Mouse (Mus musculus): Measurements from ENCODE around the gene Snx12. TPM values are rescaled to one million over a fixed set of nuclear protein-coding genes. Genes with fewer than 3 reads are reported as not detected.

The Snx12 gene
- polyA plus RNA-seq, 1 experiment = 46.3 TPM

GRCm38 (mm10) chrX:101263892-101264291 is 41.5 kb upstream of the Snx12 start, which contains the start of gene Gm614:
Gm614 (minus strand) TSS chrX:101263992.
- Histone ChIP-seq H3K4me3 (no peak within 1 kb of the TSS), H3K79me2 (ENCODE audit: control insufficient read depth, insufficient read depth) (no peaks in the 10 kb centered on the region), H3K4me2 (ENCODE audit: low read depth) (no peak within 1 kb of the TSS), H3K27me3 (ENCODE audit: control insufficient read depth, insufficient read depth, insufficient read length) (no peaks in the 10 kb centered on the region), H3K36me3 (ENCODE audit: control insufficient read depth, insufficient read depth) (no peaks in the 10 kb centered on the region), H3ac (ENCODE audit: control insufficient read depth, insufficient read length) (no peak within 1 kb of the TSS)
- TF ChIP-seq CEBPB (IDR thresholded peaks at IDR 0.05; ENCODE audit: insufficient read depth, poor library complexity, severe bottlenecking) (no peak), E2F4 (IDR thresholded peaks at IDR 0.05; ENCODE audit: insufficient read depth) (no peak), POLR2A (IDR thresholded peaks at IDR 0.05; ENCODE audit: insufficient read length, low read depth) (no peak), MYOG (IDR thresholded peaks at IDR 0.05; ENCODE audit: control insufficient read depth in 1 of 3, insufficient read depth in 1 of 3, insufficient read length in 2 of 3, low read depth in 2 of 3) (no peak), MYOD1 (IDR thresholded peaks at IDR 0.05; ENCODE audit: control insufficient read depth in 1 of 3, insufficient read length in 2 of 3, low read depth in 2 of 3) (no peak), TCF12 (IDR thresholded peaks at IDR 0.05; ENCODE audit: insufficient read depth, poor library complexity, severe bottlenecking) (no peak), REST (IDR thresholded peaks at IDR 0.05; ENCODE audit: insufficient read depth, insufficient read length) (no peak), USF1 (IDR thresholded peaks at IDR 0.05; ENCODE audit: low read depth) (no peak), MAX (IDR thresholded peaks at IDR 0.05; ENCODE audit: low read depth) (no peak), POLR2AphosphoS2 (IDR thresholded peaks at IDR 0.05; ENCODE audit: insufficient read length, low read depth) (no peak), SRF (IDR thresholded peaks at IDR 0.05; ENCODE audit: control insufficient read depth, insufficient read length, low read depth) (no peak), TCF3 (IDR thresholded peaks at IDR 0.05; ENCODE audit: insufficient read length, low read depth) (no peak)

GRCm38 (mm10) chrX:101260441-101261325 is 38.3 kb upstream of the Snx12 start:
- no peak overlapping the region for H3K4me3 ChIP-seq
- H3K79me2 ChIP-seq (ENCODE audit: control insufficient read depth, insufficient read depth) = no peaks in the 10 kb centered on the region
- no peak overlapping the region for H3ac ChIP-seq (ENCODE audit: control insufficient read depth, insufficient read length)
- H3K36me3 ChIP-seq (ENCODE audit: control insufficient read depth, insufficient read depth) = no peaks in the 10 kb centered on the region
- H3K27me3 ChIP-seq (ENCODE audit: control insufficient read depth, insufficient read depth, insufficient read length) = no peaks in the 10 kb centered on the region
- H3K4me2 ChIP-seq (ENCODE audit: low read depth) = peak overlapping the region; percentile 3
- TF ChIP-seq MYOD1 (IDR thresholded peaks at IDR 0.05; ENCODE audit: control insufficient read depth in 1 of 3, insufficient read length in 2 of 3, low read depth in 2 of 3) (peak; percentile 69 to 94 (median 92)), E2F4 (IDR thresholded peaks at IDR 0.05; ENCODE audit: insufficient read depth) (no peak), MYOG (IDR thresholded peaks at IDR 0.05; ENCODE audit: control insufficient read depth in 1 of 3, insufficient read depth in 1 of 3, insufficient read length in 2 of 3, low read depth in 2 of 3) (peak in 2 of 3 experiments; percentile 27 to 70)

GRCm38 (mm10) chrX:101256603-101257002 is 34.2 kb upstream of the Snx12 start:
- Histone ChIP-seq H3K36me3 (ENCODE audit: control insufficient read depth, insufficient read depth) (no peaks in the 10 kb centered on the region), H3K4me3 (no peak overlapping the region), H3ac (ENCODE audit: control insufficient read depth, insufficient read length) (no peak overlapping the region), H3K79me2 (ENCODE audit: control insufficient read depth, insufficient read depth) (no peaks in the 10 kb centered on the region), H3K4me2 (ENCODE audit: low read depth) (no peak overlapping the region), H3K27me3 (ENCODE audit: control insufficient read depth, insufficient read depth, insufficient read length) (no peaks in the 10 kb centered on the region)
- TF ChIP-seq TCF12 (IDR thresholded peaks at IDR 0.05; ENCODE audit: insufficient read depth, poor library complexity, severe bottlenecking) (no peak), E2F4 (IDR thresholded peaks at IDR 0.05; ENCODE audit: insufficient read depth) (no peak), USF1 (IDR thresholded peaks at IDR 0.05; ENCODE audit: low read depth) (no peak), MYOG (IDR thresholded peaks at IDR 0.05; ENCODE audit: control insufficient read depth in 1 of 3, insufficient read depth in 1 of 3, insufficient read length in 2 of 3, low read depth in 2 of 3) (no peak), POLR2A (IDR thresholded peaks at IDR 0.05; ENCODE audit: insufficient read length, low read depth) (no peak), REST (IDR thresholded peaks at IDR 0.05; ENCODE audit: insufficient read depth, insufficient read length) (no peak), CEBPB (IDR thresholded peaks at IDR 0.05; ENCODE audit: insufficient read depth, poor library complexity, severe bottlenecking) (no peak), MYOD1 (IDR thresholded peaks at IDR 0.05; ENCODE audit: control insufficient read depth in 1 of 3, insufficient read length in 2 of 3, low read depth in 2 of 3) (no peak)

DNA sequence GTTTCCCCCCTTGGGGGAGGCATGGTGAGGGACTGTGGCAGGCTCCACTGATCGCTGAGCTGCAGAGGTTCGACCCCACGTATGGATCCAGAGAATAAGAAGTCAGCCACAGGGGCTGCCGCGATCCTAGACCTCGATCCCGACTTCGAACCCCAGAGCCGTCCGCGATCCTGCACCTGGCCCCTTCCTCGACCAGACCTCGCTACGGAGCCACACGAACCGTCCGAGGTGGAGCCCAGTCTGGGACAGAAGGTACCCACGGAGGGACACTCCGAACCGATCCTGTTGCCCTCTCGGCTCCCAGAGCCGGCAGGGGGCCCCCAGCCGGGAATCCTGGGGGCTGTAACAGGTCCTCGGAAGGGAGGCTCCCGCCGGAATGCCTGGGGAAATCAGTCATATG is 32.4 kb upstream of the Snx12 start:
- TF ChIP-seq POLR2A (IDR thresholded peaks at IDR 0.05; ENCODE audit: insufficient read length, low read depth) = no peak
- TF ChIP-seq SRF (IDR thresholded peaks at IDR 0.05; ENCODE audit: control insufficient read depth, insufficient read length, low read depth) = no peak
- TF ChIP-seq REST (IDR thresholded peaks at IDR 0.05; ENCODE audit: insufficient read depth, insufficient read length) = no peak
- TF ChIP-seq MYOD1 (IDR thresholded peaks at IDR 0.05; ENCODE audit: control insufficient read depth in 1 of 3, insufficient read length in 2 of 3, low read depth in 2 of 3) = no peak
- no peak for TF ChIP-seq TCF12 (IDR thresholded peaks at IDR 0.05; ENCODE audit: insufficient read depth, poor library complexity, severe bottlenecking)
- TF ChIP-seq MAX (IDR thresholded peaks at IDR 0.05; ENCODE audit: low read depth) = no peak
- TF ChIP-seq CEBPB (IDR thresholded peaks at IDR 0.05; ENCODE audit: insufficient read depth, poor library complexity, severe bottlenecking) = no peak
- no peak for TF ChIP-seq POLR2AphosphoS2 (IDR thresholded peaks at IDR 0.05; ENCODE audit: insufficient read length, low read depth)
- TF ChIP-seq E2F4 (IDR thresholded peaks at IDR 0.05; ENCODE audit: insufficient read depth) = no peak
- H3ac ChIP-seq (ENCODE audit: control insufficient read depth, insufficient read length) = no peak overlapping the region
- H3K4me2 ChIP-seq (ENCODE audit: low read depth) = peak overlapping the region; percentile 74
- no peaks in the 10 kb centered on the region for H3K36me3 ChIP-seq (ENCODE audit: control insufficient read depth, insufficient read depth)
- H3K4me3 ChIP-seq = peak overlapping the region; percentile 55
- H3K27me3 ChIP-seq (ENCODE audit: control insufficient read depth, insufficient read depth, insufficient read length) = no peaks in the 10 kb centered on the region
- H3K79me2 ChIP-seq (ENCODE audit: control insufficient read depth, insufficient read depth) = no peaks in the 10 kb centered on the region
